Mouse (Mus musculus): Measurements from ENCODE around the gene Islr2.
"Not testable (repeated sequence)": the region's sequence is repeated elsewhere in the genome, so short reads cannot be mapped to it uniquely, and the experiment has no call there.

Gene Islr2

GRCm38 (mm10) chr9:58203516-58204447 lies at the start of gene Islr2, which contains the start of gene Islr:
Gene Islr2, minus strand, starts transcription at chr9:58204319.
Gene Islr, minus strand, starts transcription at chr9:58204306.
- DNase-seq (ENCODE audit: low spot score) = peak; percentile 69

- not testable (repeated sequence) for DNase-seq (ENCODE audit: low spot score)
Measured at GRCm38 (mm10) chr9:58253805-58254122, 49.6 kb upstream of the Islr2 start.

GRCm38 (mm10) chr9:58253033-58253804 lies 49.1 kb upstream of the Islr2 start, which contains the start of gene Stoml1:
Gene Stoml1, plus strand, starts transcription at chr9:58253164.
- peak; percentile 93 for DNase-seq (ENCODE audit: low spot score)

DNA sequence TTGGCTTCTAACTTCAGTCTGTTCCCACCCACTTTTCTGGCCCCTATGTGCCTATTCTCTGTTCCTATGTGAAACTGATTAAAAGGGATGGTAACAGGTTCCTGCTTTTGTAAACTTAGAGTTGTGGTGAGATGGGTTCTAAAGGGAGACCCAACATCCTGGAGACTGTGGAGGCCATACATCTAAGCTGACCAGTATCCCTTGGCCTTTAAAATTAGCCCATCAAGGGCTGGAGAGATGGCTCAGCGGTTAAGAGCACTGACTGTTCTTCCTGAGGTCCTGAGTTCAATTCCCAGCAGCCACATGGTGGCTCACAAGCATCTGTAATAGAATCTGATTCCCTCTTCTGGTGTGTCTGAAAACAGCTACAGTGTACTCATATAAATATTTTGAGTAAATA lies 46.6 kb upstream of the Islr2 start:
- not testable (repeated sequence) for DNase-seq (ENCODE audit: low spot score)

- DNase-seq (ENCODE audit: low spot score) = no peak
Measured at GRCm38 (mm10) chr9:58250322-58250721, 46.2 kb upstream of the Islr2 start.

GRCm38 (mm10) chr9:58249592-58250192 lies 45.6 kb upstream of the Islr2 start, which contains the start of gene Pml:
Gene Pml, minus strand, starts transcription at chr9:58249786.
- peak; percentile 82 for DNase-seq (ENCODE audit: low spot score)

DNA sequence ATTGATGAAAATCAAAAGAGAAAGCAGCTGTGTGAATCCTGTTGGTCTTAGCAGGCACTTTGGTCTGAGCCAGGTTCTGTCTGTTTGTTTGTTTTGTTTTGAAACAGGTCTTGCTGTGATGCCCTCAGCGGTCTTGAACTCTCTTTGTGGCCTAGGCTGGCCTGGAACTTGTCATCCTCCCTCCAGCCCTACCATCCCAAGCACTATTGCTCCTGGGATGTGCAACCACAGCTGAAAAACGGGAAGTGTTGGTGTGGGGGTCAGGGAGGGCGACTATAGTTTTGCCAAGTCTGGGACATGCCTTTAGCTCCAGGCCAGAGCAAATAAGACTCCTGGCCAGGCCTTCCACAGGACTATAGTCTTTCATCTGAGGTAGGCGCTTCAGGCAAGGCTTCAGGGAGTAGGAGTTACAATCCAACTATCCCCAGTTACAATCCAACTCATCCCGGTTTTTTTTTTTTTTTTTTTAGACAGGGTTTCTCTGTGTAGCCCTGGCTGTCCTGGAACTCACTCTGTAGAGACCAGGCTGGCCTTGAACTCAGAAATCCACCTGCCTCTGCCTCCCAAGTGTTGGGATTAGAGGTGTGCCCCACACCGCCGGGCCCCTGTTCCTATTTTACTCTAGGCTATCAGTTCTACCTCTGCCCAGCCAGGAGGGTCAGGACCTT lies 44.8 kb upstream of the Islr2 start:
- no peak for DNase-seq (ENCODE audit: low spot score)

GRCm38 (mm10) chr9:58247064-58247759 lies 43.1 kb upstream of the Islr2 start:
- peak; percentile 65 for DNase-seq (ENCODE audit: low spot score)

GRCm38 (mm10) chr9:58246083-58246591 lies 42.0 kb upstream of the Islr2 start:
- DNase-seq (ENCODE audit: low spot score) = no peak

GRCm38 (mm10) chr9:58243696-58244095 lies 39.6 kb upstream of the Islr2 start:
- no peak for DNase-seq (ENCODE audit: low spot score)

DNA sequence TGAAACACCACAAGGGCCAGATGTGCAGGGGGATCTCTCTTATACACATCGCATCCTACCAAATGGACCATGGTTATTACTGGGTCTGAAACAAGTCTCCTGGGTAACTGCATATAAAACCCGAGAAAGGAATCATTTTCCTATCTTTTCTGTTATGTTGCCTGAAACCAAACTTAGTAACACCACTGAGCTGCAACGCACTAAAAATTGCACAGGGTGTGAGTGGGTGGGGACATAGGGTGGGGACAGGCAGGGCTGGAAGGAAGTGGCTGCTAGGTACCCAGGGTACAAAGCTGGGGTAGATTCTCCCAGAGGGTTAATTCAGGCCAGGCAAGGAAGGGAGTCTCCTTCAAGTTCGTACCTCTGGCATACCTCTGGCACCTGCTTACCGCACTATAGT lies 38.6 kb upstream of the Islr2 start:
- DNase-seq (ENCODE audit: low spot score) = no peak

GRCm38 (mm10) chr9:58241780-58242485 lies 37.8 kb upstream of the Islr2 start:
- peak; percentile 32 for DNase-seq (ENCODE audit: low spot score)

DNA sequence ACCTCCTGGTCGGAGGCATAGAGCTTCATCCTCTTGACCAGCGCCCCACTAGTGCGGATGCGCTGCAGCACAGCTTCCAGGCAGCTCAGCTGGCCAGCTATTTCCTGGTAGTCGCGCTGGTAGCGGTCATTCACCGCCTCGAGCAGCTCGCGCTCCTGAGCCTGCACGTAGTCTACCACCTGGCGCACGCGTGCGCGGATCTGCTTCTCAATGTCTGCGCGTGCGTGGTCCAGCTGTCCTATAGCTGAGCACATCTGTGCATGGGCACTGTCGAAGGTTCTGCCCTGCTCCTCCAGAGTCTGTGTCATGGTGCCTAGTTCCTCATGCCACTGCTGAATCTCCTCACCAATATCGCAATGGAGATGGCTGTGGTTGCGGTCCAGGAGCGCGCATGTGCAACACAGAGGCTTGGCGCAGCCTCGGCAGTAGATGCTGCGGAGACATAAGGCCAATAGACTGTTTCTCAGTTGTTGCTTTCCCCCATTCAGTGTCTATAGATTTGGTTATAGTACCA lies 30.4 kb upstream of the Islr2 start:
- DNase-seq (ENCODE audit: low spot score) = no peak

GRCm38 (mm10) chr9:58232374-58232773 lies 28.3 kb upstream of the Islr2 start:
- no peak for DNase-seq (ENCODE audit: low spot score)

DNA sequence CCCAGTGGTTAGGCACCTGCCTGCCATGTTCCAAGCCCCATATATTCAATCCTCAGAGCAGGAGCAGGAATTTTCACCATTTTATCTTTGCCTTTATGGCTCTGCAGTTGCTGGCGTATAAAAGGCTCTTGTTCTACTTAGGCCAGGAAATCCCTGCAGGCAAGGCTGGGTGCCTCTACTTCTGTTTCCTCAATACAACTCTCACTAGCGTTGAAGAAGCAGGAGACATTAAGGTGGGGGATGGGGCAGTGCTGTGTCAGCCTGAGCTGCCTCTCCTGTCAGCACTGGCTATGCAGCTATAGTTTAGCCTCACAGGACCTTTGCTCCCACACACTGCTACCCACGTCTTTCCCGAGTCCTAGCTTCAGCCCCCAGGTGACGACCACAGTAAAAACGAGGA lies 27.6 kb upstream of the Islr2 start:
- DNase-seq (ENCODE audit: low spot score) = peak; percentile 50

DNA sequence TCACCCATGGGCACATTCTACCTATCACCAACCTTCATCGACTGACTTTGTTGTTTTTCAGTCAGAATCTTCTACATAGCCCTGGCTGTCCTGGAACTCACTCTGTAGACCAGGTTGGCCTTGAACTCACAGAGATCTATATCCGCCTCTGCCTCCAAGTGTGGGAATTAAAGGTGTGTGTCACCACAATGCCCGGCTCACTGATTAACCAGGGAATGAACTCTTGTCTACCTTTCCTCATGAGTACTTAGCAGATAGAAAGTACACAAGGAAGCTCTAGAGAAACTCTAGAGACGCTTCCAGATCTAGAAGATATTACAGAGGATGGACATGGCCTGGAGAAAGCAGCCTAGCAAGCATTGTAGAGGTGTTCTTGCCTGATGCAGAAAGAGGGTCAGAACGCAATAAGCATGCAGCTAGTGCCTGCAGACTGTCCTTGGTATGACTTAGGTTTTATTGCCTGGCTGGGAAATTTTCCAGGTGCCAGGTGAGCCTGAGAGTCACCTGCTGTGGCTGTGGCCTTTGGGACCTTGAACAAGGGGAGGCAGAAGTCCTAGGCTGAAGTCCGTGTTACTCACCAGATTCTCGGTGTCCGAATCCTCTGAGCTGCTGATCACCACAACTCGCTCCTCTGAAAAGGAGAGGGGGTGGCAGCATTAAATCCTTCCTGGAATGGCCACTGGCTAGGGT lies 24.8 kb upstream of the Islr2 start:
- no peak for DNase-seq (ENCODE audit: low spot score)

GRCm38 (mm10) chr9:58225915-58226913 lies 22.1 kb upstream of the Islr2 start:
- DNase-seq (ENCODE audit: low spot score) = no peak

DNA sequence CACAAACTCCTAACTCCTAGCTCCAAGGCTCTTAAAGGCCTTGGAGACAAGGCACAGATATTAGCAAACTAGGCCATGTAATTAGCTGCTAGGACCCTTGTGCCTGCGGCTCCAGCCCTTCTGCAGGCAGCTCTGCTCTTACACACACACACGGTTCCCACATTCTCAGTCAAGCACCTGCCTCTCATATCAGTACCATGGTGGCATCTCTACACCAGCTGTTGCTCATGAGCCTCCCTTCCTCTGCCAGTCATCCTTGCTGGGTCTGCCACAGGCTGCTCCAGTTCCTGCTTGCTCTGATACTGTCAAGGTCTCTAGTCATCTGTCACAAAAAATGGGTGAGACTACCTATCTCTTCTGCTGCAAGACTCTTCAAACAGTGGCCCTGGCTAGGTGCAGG lies 20.2 kb upstream of the Islr2 start:
- no peak for DNase-seq (ENCODE audit: low spot score)

All from yolk sac, embryonic 10.5 days (tissue).